Mouse (Mus musculus): Measurements from ENCODE around the gene Gm28038.

The Gm28038 gene

DNA sequence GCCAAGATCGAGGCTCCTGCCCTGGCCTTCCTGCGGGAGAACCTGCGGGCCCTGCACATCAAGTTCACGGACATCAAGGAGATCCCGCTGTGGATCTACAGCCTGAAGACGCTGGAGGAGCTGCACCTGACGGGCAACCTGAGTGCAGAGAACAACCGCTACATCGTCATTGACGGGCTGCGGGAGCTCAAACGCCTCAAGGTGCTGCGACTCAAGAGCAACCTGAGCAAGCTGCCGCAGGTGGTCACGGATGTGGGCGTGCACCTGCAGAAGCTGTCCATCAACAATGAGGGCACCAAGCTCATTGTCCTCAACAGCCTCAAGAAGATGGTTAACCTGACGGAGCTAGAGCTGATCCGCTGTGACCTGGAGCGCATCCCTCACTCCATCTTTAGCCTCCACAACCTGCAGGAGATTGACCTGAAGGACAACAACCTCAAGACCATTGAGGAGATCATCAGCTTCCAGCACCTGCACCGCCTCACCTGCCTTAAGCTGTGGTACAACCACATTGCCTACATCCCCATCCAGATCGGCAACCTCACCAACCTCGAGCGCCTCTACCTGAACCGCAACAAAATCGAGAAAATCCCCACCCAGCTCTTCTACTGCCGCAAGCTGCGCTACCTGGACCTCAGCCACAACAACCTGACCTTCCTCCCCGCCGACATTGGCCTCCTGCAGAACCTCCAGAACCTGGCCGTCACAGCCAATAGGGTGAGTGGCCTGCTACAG lies 24.1 kb upstream of the Gm28038 start:
- no peak for DNase-seq (ENCODE audit: low read depth, low spot score)

DNA sequence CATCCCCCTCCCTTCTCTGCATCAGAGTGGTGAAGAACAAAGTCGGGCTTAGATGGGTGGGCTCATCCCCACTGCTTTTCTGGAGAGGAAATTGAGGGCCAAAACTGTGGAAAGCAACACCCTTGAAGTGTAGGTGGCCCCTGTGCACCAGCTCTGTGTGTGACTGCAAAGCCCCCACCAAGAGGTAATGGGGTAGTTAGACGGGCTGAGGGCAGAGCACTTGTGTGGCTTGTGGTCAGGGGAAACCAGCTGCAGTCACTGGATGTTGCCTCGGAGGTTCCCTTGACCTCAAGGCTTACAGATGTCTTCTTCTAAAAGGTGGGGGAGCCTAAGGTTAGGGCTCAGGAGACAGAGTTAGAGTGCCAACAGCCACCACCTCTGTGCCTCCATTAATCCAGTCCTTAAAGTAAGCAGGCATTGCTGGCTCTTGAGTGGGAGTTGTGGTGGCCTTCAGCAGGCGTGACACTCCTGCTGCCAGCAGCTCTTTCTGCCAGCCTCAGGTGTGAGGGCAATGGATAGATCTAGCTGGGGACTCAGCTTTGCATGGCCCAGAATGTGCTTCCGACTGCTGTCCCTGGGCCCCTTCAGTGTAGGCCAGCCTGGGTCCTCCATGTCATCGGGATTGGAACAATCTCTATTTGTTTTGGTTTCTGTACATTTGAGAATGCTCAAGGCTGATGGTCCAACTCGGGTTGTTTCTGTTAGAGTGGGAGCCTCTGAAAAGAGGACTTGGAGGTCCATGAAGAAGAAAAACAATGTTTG lies 23.0 kb upstream of the Gm28038 start:
- DNase-seq (ENCODE audit: low read depth, low spot score) = no peak

DNA sequence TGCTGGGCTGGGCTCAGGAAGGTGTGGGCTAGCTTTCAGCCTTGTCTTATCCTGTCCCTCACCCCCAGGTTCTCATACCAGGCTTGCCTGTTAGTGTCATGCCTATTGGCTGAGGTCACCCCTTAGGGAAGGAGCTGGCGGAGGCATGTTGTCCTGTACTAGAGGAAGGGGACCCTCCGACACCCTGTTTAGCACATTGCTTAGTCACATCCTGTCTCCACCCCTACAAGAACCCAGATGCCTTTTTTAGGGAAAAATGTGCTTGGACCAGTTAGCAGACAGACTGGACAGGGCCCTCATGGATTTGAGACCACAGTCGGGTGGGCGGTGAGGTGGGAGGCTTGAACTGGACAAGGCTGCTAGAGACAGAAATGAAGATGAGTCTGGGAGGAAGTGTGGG lies 22.2 kb upstream of the Gm28038 start:
- DNase-seq (ENCODE audit: low read depth, low spot score) = no peak

DNA sequence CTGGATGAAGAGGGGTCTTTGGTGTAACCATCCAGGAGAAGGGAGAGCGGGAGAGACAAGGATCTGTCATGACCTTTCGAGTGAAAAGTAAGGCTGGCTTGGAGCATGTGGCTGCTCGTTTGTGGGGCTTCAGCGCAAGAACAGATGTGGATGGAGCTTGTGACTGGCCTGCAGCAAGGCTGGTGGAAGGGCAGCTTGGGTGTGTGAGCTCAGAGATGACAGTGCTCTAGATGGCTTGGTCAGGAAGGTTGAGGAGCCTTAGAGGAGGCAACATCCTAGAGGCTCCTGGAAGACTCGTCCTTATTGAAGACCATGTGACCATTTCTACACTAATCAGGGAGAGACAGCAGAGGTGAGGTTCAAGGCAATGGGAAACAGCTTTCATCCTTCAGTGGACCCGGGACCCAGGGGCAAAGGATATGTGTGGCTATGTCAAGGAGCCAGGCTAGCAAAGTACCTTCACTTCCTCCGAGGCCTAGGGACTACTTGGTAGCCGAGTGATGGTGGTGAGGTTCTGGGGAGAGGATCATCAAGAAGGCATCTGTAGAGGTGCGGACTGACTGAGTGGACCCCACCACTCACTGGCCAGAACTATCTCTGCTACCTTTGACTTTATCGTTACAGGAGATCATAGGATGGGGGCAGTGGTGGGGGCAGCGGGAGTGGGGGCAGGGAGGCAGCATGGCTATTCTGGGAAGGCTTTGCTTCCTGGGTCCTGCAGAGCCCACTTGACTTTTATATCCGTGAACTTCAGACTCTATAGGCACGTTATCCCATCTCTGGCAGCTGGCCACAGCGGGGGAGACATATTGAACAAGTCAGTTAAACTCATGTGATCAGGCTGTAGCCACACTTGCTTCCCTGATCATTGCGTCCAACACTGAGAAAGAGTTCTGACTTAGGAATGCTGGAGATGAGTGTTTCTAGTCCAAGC lies 21.4 kb upstream of the Gm28038 start:
- DNase-seq (ENCODE audit: low read depth, low spot score) = no peak

DNA sequence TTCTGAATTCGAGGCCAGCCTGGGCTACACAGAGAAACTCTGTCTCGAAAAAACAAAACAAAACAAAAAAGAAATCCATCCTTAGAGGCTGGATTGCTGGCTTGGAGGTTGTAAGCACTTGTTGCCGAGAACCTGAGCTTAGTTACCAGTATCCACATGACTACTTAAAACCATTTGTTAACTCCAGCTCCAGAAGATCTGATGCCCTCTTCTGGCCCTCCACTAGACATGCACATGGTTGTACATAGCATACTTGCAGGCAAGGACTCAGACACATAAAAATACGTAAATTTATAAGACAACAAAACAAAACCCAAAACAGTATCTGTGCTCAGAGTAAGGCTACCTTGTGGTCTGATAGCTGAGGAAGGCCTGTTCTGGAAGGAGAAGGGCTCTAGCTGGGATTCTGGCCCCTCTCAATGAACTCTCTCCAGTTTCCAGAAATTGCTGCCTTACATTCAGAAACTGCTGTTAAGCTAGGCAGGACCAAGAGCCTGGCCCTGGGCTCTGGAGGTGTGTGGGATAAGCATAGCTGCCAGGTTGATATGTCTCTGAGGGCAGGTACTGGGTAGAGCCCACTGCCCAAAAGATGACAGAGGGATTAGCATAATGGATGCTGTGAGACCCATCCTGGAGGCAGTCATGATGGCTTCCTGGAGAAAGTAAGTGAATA lies 19.6 kb upstream of the Gm28038 start:
- no peak for DNase-seq (ENCODE audit: low read depth, low spot score)

DNA sequence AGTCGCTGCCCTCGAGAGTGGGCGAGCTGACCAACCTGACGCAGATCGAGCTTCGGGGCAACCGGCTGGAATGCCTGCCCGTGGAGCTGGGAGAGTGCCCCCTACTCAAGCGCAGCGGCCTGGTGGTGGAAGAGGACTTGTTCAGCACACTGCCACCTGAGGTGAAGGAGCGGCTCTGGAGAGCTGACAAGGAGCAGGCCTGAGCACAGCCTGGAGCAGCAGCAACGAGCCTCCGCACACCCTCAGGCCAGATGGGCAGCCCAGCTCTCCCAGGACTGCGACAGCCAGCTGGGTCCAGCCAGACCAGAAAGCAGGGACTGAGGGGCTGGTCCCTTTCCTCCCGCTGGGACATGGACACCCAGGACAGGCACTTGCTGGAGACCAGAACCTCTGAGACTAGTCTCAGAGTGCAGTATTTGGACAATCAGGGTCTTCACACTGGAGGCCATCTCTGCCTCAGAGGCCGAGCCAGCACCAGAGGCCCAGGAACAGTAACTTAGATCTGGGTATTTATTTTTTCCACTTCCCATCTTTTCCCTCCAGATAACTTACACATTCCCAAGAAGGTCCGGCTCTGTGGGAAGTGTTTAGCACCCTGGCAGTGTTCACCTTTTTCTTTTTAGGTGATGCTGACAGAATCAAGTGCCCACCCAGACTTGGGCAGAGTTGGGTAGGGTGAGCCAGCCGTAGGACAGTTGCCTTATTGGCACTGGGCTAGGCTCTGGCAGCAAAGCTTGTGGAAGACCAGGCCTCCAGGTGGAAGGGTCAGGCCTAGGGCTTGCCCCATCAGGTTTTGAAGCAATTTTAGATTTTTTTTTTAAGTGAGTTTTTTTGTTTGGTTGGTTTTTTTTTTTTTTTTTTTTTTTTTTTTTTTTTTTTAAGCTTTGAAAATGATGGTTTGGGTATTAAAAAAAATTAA lies 18.7 kb upstream of the Gm28038 start:
- no peak for DNase-seq (ENCODE audit: low read depth, low spot score)

DNA sequence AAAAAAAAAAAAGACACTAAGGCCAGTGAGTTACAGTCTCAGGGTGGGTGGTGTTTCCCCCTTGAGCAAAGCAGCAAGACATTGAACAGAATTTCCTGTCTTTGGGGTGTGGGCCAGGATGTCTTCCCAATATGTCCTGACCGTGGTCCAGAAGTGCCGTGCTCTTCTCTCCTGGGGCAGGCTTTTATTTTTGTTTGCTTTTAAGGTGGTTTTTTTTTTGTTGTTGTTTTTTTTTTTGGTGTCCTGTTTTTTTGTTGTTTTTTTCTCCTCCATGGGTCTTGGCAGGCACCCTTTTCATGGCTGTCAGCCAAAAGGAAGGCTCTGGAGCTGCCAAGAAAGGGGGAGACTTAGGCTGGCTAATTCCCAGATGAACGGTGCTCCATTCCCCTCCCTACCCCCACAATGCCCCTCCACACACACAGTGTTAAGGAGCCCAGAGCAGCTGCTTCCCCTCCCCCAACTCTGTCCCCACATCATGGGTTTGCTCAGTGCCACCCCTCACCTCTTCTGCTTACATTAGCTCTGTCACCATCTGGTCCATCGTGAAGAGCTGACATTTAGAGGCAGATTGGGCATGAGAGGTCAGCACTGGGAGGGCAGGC lies 17.9 kb upstream of the Gm28038 start:
- DNase-seq (ENCODE audit: low read depth, low spot score) = no peak

DNA sequence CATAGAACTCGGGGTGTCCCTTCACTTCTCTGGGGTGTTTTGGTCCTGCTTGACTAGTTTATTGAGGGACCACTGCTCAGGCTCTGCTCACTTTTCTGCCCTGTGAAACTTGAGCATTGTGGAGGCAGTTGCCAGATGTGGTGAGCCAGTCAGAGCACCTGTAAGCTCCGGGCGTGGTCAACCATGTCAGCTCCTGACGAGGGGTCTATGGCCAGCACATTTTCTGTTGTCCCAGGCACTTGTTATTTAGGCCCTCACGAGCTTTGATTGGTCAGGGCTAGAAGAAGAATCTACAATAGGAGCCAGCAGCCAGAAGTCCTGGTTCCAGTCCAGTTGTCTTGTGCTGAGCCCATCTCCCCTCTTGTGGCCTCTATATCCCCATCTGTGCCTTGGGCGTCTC lies 17.0 kb upstream of the Gm28038 start:
- DNase-seq (ENCODE audit: low read depth, low spot score) = no peak

DNA sequence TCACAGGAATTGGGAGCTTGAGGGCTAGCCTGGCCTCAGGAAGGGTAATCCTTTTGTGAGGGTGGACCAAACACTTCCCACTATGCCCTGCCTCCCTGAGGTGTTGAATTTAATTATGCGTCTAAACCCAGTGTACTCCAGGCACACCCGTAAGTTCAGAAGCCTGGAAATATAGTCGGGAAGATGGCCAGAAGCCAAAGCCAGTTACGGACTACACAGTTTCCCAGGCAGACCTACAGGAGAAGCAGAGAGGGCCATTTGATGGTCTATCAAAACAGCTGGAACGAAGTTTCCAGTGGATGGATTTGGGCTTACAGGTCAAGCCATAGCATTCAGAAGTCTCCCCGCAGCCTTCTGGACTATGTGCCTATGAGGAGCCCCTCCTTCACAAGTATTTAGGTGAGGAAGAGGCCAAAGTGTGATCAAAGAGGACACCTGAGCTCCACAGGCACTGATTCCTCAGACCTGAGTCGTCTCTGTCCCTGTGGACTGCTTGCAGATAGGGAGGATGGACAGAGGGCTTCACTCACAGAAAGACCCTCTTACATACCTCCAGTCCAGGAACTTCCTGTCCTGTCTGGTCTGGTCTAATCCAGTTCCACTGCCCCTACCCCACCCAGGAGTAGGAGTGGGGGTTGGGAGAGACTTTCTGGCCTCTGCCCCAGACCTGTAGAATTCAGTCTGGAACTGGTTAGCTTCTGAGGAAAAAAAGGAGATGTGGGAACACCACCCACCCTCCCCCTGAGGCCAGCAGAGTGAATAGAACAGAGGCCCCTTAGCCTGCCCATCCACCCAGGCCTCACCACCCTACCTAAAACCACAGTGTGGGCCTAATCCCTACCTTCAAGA lies 15.9 kb upstream of the Gm28038 start:
- DNase-seq (ENCODE audit: low read depth, low spot score) = no peak

DNA sequence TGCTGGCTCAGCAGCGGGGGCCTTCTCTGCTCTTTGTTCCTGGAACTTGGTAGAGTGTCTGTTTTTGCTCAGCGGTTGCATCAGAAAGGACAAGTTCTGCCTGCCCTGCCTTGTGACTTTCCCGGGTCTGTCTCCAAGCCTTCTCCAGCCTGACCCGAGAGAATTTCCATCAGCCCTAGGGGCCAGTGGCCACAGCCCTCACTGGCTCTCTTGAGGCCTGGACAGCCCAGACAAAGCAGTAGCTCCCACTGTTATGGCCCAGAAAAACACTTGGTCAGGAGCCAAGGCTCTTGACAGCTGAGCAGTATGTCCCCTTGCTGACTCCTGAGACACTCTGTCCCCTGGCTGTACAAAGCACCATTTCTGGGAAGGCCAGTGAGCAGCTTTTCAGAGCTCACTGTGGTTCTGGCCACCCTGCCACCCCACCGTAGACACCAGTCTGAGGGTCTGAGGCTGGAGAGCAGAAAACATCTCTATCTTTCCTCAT lies 15.0 kb upstream of the Gm28038 start, which contains the start of gene Phyhd1:
TSS of gene Phyhd1 (plus strand) at position 437 of the 487 bp plus-strand sequence.
- peak; percentile 57 for DNase-seq (ENCODE audit: low read depth, low spot score)

DNA sequence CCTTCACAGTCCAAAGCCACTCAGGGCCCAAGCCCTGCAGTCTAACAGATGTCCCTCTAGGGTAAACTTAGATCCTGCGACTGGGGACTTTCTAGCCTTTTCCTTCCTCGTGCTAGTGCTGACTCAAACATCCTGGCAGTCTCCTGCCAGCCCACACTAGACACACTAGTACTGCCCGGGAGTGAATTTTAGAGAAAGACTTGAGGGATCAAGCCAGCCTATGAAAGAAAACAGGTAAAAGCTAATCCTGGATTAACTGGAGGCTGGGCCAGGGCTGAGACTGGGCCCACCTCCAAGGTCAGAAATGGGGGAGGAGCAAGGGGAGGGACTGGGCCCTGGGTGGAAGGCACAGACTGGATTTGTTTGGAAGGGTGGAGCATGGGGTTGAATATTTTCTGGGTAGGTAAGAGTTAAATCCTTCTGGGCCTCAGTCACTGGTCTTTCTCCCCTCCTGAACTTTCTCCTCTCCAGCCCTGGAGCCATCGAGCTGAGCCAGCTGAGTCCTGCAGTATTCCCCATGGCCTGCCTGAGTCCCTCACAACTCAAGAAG lies 14.4 kb upstream of the Gm28038 start:
- peak; percentile 51 for DNase-seq (ENCODE audit: low read depth, low spot score)

DNA sequence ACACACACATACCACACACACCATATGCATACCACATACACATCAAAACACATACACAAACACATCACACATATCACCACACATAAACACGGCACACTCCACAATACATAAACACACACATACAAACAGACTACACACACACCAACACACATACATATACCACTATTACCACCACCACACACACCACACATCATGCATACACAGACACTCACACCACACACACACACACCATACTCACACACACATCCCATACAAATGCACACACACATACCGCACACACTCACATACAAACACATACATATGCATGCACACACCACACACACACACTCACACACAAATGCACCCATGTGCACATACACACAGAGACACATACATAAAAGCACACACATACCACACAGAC lies 13.4 kb upstream of the Gm28038 start:
- DNase-seq (ENCODE audit: low read depth, low spot score) = no peak

DNA sequence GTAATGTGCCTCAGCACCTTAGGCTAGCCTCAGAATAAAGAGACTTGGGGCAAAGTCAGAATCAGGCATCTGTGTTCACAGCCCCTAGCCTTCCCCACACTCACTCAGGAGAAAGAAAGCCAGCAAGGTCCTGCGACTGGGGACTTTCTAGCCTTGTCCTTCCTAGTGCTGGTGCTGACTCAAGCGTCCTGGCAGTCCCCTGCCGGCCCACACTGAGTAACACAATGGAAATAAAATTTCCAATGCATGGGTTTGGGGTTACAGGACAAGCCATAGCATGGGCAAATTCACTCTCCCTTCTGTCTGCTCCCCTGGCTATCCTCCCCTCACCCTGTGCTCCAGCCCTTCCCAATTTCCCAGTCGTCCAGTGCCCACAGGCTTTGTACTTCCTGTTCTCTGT lies 12.5 kb upstream of the Gm28038 start:
- no peak for DNase-seq (ENCODE audit: low read depth, low spot score)

DNA sequence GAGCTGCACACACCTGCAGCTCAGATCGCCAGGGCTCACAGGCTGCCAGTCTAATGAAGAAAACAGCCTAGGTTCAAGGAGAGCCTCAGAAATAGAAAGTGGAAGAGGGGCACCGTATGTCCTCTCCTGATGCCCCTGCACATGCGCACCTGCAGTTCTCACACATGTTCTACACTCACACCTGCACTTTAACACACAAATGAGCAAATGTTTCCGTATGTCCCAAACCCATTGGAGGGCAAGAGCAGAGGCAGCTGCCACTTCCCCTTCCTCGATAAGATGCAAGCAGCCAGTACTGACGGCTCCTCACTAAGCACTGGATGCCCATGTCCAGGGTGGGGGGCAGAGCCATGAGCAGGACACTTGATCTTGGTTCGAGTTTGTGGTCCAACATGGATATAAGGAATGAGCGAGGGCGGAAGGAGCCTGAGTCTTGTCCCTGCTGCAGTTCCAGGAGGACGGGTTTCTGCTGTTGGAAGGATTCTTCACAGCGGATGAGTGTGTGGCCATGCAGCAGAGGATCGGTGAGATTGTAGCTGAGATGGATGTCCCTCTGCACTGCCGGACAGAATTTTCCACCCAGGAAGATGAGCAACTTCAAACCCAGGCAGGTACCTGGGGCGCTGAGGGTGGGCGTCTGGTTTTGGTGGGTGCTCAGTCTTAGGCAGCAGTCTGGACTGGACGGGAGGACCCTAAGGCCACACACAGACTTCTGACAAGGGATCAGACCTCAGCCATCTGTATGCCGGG lies 11.4 kb upstream of the Gm28038 start:
- no peak for DNase-seq (ENCODE audit: low read depth, low spot score)

DNA sequence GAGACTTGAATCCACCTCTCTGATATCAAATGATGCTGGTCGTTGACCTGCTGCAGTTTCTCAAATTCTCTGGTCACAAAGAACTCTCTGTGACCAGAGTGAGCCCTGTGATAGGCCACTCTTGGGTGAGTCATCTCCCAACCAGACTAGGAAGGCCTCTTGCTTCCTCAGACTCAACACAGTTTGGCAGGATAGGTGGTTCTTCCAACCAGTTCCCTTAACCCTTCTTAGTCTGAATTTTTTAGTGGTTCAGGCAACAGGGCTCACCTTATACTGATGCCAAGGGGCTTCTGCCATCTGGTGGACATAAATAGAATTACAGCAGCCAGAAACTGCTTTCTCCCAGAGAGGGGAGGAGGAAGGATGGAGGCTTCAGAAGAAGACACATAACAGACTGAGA lies 10.7 kb upstream of the Gm28038 start:
- DNase-seq (ENCODE audit: low read depth, low spot score) = peak; percentile 76

DNA sequence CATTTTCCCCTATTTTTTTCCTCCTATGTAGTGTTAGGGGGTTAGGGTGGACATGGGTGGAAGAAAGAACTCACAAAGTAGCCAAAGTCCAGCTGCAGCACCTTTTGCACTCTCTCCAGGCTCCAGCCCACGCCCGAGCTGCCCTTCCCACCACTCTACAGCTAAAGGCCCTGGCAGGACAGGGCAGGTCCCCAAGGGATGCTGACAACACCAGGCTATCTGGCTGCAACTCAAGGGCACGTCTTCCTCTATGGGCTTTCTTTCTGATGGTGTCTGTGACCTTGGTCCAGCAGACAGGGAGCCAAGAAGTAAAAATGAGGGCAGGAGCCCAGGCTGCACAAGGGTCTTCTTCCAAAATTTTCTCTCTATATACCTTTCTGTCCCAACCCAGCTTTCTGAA lies 808 bp downstream of the Gm28038 start:
- DNase-seq (ENCODE audit: low read depth, low spot score) = no peak

DNA sequence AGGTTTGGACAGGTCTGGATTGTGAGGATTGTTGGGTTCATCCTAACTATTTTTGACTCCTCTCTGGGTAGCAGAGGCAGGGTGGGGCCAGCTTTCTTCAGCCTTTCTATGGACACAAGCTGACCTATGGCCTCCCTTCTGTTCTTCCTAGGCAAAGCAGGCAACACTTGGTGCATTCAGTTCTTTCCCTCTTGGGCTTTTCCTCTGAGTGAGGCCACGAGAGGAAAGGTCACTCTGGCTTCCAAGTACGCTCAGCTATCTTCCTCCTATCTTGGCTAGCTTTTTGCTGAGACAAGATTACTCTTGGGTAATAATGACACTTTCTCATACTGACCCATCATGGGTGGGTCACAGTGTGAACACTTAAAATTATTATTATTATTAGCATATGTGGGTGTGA lies 2.4 kb downstream of the Gm28038 start:
- no peak for DNase-seq (ENCODE audit: low read depth, low spot score)

DNA sequence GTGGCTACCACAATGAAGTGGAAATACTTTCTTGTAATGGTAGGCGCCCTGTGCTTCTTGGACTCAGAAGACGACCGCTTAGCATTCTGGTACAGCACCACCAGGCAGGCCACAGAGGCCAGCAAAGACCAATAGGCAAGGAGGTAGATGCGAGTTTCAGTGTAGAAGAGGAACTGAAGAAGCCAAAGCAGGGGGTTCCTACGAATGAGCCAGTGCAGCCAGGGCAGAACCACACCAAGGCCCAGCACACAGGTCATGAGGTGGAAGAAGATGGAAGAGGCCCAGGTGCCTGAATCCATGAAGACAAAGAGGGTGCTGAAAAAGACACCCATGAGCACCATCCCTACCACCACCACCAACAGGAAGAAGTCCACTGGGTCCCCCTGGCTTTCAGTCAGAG lies 4.2 kb downstream of the Gm28038 start:
- DNase-seq (ENCODE audit: low read depth, low spot score) = no peak

Data from telencephalon, adult 2 months (tissue).